Mouse (Mus musculus) left cerebral cortex, postnatal 25 days (tissue): ENCODE measurements around the gene Coil. TPM values are rescaled to one million over a fixed set of nuclear protein-coding genes. Genes with fewer than 3 reads are reported as not detected.
A peak's percentile ranks its signal among the peaks of the same experiment; 100 is the strongest.
"Not testable (repeated sequence)": the region's sequence is repeated elsewhere in the genome, so short reads cannot be mapped to it uniquely, and the experiment has no call there.

Experiments
- DNase-seq, 2 experiments: peaks; one replicate each; pipeline ENCODE4 v3.0.0; 2022; ENCODE audit warnings: low spot score in 2 of 2, mixed read lengths in 1 of 2
- intact Hi-C: fragments of 180-260 bp; cut with DNase I; formaldehyde crosslinking; loops from one replicate; pipeline ENCODE4 v1.15.1; 2025
- total RNA-seq, 2 experiments: library from RNA; stranded (reverse); gene quantifications; 2 replicates each; pipeline ENCODE4 v1.2.3; 2021

Coil gene
- total RNA-seq, 2 experiments from 2014 or later, result 21.9 to 22.7 TPM

- intact Hi-C loops, result no loop called here
- DNase-seq, result no peak
These were observed 56.1 kb downstream of the Coil start for GRCm38 (mm10) chr11:89026117-89026516.

DNA sequence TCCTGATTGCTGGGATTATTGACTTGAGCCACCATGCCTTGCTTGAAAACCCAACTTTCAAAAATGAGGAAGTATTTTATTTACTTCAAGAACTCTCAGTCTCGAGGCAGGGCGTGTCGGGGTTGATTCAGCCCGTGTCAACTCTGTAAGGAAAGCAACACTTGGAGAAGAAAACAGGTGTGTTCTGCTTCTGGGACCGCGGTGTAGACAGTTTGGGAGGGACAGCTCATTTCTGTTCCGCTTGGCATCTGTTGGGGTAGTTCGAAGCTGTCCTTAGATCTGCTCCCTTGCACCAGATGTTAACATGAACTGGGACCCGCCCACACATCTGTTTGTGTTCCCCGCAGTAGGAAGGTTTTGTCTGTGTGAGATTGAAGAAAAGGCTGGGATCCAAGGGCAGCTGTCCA lies 57.9 kb downstream of the Coil start:
- no peak for DNase-seq
- intact Hi-C loops, result no loop called here

GRCm38 (mm10) chr11:89028871-89029405 lies 58.9 kb downstream of the Coil start:
- DNase-seq, result no peak
- intact Hi-C loops, result no loop called here

DNA sequence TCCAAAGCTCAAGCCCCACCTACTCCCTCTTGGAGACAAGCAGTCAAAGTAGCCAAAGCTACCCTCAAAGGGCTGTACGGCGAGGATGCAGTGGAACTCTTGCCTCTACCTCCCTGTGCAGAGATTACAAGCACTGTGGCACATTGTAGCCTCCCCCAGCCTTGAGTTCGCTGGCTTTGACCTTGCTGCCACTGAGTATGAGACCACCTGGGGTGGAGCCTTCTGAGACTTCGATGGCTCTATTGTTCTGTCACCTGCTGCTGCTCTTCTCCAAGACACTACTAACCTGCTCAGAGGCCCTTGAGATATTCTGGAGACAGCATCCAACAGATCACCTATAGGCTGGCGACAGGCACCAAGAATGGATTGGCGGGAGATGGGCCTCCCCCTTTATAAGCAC lies 60.5 kb downstream of the Coil start:
- intact Hi-C loops, result no loop called here
- no peak for DNase-seq

DNA sequence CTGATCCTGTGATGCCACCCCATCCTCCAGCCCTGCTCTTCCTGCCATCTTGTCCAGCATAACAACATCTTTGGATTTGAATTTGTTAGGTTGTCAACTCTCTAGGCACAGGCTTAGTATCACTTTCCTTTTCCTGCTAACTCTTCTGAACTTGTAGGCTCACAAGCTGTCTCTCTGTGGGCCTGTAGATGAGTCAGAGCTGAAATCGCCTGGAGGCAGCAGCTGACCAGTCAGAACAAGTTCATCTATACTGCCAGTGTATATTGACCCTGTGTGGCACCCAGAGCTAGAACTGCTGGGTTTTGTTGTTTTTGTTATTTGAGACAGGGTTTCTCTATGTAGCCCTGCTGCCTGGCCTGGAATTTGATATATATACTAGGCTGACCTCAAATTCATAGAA lies 61.1 kb downstream of the Coil start:
- no peak for DNase-seq
- intact Hi-C loops, result no loop called here

DNA sequence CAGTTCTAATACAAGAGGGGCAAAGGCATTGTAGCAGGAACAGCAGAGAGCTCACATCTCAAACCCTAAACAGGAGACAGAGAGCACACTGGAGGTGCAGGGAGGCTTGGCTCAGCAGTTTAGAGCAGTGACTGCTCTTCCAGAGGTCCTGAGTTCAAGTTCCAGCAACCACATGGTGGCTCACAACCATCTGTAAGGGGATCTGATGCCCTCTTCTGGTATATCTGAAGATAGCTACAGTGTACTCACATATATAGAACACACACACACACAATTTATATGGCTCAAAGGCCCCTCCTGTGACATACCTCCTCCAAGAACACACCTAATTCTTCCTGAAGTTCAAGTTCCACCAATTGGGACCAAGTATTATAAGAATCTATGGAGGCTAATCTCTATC lies 64.5 kb downstream of the Coil start:
- DNase-seq, result no peak
- intact Hi-C loops, result no loop called here

- intact Hi-C loops, result no loop called here
- DNase-seq, result no peak
These were observed 65.5 kb downstream of the Coil start for GRCm38 (mm10) chr11:89035552-89035951.

DNA sequence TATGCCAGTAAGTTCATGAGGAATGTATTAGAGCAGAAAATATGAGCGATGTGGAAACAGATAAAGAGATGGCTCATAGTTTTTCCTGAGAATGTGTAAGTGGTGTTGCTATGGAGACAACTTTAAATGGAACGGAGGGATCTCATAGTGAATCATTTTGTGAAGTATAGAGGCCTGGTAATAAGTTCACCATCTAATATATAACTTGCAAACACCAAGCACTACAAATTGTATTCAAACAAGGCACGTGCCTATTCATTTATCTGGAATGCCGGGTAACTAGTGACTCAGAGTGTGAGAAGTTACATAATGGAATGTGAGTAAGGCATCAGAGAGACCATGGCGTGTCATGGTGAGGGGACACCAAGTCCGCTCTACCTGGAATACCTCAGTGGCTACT lies 68.4 kb downstream of the Coil start:
- DNase-seq, result peak in 1 of 2 experiments; percentile 39
- intact Hi-C loops, result loop anchor here (2.0 kb wide), 1 partner anchor 46 kb away; no protein-coding TSS in a partner anchor

GRCm38 (mm10) chr11:89039325-89039724 lies 69.3 kb downstream of the Coil start:
- intact Hi-C loops, result loop anchor here (2.0 kb wide), 1 partner anchor 47 kb away; no protein-coding TSS in a partner anchor
- DNase-seq, result peak; percentile 50

DNA sequence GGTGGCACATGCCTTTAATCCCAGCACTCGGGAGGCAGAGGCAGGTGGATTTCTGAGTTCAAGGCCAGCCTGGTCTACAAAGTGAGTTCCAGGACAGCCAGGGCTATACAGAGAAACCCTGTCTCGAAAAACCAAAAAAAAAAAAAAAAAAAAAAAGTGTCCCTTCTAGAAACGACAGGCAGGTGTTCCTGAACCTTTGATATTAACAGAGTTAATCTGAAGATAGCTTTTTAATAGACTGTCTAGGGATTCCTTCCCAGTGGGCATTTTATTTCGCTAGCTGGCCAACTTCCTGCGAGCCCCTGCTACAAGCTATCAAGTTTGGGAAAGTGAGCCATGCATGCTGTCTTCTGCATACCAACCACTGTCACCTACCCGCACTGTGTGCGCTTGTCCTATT lies 71.0 kb downstream of the Coil start:
- DNase-seq, intact Hi-C loops: not testable (repeated sequence)

Other genes with a start within 250 kb of the Coil start
- gene Akap1, start 105.7 kb upstream of the Coil start, total RNA-seq, result 10 to 100 TPM; 34.2 to 41.7 TPM
- 10 to 100 TPM; 19.0 to 20.7 TPM for gene Scpep1, start 14.8 kb upstream of the Coil start, total RNA-seq
- not detected for gene Elobl, start 3.3 kb upstream of the Coil start, total RNA-seq
- gene Trim25, start 29.1 kb downstream of the Coil start, total RNA-seq, result 1 to 10 TPM; 3.3 to 3.8 TPM
- 10 to 100 TPM; 51.0 to 53.0 TPM for gene Dgke, start 96.6 kb downstream of the Coil start, total RNA-seq
- not detected for gene Gm525, start 103.6 kb downstream of the Coil start, total RNA-seq